Mouse (Mus musculus): ENCODE results near the gene Higd1a.

The Higd1a gene

DNA sequence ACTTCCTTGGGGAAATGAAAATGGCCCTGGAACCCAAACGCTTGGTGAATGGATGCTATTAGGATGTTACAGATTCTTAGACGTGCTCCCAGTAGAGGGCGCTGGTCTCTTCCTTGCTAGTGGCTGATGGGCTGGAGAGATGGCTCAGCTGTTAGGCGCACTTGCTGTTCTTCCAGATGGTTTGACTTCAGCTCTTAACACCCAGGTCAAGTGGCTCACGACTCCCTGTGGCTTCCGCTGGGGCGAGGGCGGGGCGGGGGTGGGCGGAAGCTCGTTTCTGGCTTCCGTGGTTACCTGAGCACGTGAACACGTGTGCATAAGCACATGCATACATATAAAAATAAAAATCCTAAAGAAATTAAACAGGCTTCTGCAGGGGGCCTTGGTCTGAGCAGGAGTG, 22.7 kb upstream of the Higd1a start:
- peak; percentile 64 for DNase-seq (ENCODE audit: low read depth)

DNA sequence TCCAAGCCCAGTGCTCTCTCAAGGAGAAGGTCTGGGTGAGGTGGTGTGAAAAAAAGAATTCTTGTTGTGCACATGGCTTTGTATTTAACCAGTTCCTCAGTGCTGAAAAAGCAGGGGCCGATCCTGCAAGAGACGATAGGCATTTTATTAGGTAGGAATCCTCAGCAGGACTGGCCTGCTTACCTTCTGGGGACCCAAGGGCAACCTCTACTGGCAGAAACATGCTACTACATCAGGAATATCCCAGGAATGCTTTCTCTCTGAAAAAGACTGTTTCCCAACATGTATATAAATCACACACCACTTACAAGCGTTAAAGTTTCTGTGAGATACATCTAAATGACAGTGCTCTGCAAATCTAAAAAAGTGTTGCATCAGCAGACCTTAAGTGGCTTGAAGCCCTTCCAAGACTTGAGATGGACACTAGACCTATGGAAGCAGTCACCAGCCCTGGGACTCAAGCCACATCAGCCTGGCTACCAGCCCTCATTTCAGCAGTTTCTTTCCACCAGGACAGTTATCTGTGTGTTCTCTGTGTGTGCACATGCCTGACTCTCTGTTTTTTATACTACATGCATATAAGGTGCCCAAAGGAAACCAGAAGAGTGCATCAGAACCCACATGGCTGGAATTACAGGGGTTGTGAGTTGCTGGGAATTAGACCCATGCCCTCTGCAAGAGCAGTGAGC, 19.0 kb upstream of the Higd1a start:
- DNase-seq (ENCODE audit: low read depth) = peak; percentile 35

DNA sequence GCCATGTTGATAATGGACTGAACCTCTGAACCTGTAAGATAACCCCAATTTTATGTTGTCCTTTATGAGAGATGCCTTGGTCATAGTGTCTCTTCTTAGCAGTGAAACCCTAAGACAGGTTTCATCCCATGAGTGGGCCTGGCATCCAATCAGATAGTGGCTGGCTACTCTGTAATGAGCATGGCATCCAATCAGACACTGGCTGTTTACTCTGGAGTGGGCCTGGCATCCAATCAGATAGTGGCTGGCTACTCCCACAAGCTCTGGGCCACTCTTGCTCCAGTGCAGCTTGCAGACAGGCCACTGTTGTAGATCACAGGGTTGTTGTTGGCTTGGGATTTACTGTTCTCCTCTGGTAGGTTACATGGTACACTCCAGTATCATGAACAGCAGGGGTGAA, 15.4 kb upstream of the Higd1a start:
- DNase-seq (ENCODE audit: low read depth) = no peak

DNA sequence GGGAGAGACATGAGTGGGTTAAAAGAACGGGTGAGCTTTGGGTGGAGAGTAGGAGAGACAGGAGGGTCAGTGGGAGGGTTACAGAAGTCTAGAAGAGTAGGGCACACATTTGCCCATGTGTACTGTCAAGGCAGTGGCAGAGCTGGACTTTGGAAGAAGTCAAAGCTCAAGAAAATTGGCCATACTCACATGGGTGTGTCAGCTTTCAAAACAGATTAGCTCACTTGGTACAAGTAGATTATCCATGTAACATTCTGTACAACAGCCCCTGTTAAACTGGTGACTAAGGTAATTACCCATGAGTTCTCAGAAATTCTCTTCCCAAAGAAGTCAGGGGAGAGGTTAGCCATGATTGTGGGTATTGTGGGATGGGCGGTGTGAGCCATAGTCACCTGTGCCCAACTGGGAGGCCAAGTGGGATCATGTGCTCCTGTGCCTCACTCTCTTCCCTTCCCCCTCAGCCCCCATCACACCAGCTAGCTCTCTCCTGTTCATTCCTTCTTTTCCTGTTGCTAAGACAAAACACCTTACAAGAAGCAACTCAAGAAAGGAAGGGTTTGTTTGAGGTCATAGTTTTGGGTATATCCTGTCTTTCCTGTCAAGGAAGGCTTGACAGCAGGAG, 14.0 kb upstream of the Higd1a start:
- no peak for DNase-seq (ENCODE audit: low read depth)

DNA sequence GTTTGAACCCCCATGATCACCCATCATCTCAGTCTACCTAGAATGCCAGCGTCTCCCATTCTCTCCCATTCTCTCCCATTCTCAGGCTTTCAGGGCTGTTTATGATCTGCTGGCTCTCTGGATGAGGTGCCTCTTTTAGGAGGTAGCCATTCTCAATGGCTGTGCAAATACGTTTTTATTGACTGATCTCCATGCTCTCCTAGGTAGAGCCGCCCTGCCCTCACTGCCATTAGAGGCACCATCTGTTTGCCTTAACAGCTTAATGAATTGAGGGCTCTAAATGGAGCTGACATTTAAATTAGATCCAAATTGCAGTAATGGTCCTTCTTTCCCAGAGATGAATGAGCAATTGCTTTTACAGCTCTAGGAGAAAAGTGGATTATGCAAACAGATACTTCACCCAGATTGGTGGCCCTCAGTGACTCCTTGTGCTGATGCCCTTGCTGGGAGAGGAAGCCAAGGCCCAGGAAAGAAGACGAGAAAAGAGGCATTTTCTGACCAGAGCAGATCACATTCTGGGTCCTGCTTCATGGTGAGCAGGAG, 11.9 kb upstream of the Higd1a start:
- DNase-seq (ENCODE audit: low read depth) = no peak

DNA sequence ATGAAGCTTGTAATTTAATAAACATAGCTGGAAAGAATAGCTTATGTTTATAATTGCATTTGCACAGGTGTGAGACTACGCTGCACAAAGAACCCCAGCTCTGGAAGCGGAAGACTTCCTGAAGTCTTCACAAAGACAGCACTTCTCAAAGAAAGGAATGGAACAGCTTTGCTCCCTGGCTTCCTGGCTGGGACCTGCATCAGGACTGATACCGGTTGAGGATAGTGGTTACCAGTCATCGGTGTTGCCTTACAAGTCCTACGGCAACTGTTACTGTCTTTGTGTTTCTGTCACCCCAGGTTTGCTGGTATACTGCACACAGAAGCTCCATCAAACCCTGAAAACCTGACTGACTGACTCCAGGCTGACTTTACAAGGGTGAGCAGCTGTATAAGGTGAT, 11.3 kb upstream of the Higd1a start:
- DNase-seq (ENCODE audit: low read depth) = no peak

DNA sequence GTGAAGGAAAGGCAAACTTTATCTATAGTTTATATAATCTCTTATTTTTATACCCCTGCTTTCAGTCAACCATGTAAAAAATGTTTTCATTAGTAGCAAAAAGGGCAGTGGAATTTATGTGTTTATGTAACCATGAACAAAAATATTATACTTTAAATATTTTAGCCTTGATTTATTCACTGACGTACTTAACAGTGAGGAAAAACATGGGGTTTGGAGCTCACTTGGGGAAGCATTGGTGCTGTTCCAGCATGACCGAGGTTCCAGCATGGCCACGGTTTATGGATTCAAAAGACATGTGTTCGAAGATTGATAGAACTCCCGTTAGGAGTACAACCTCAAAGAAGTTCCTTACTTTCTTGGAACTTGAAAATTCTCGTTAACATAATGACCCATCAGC, 10.1 kb upstream of the Higd1a start:
- no peak for DNase-seq (ENCODE audit: low read depth)

DNA sequence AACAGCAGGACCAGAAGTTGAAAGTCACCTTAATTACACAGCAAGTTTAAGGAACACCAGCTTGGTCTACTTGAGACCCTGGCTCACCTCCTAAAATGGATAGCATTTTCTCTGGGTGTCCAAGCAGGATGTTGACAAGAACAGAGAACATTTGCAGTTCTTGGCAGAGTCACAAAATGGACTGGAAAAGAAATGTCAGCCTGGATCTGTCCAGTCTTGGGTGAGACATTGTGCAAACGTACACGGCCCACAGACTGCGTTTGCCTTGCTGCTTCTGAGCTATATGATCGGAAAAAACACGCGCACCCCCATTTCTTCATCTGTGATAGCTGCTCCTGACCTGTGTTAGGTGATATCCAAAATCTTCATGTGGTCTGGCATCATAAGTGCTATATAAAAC, 9.5 kb upstream of the Higd1a start:
- no peak for DNase-seq (ENCODE audit: low read depth)

DNA sequence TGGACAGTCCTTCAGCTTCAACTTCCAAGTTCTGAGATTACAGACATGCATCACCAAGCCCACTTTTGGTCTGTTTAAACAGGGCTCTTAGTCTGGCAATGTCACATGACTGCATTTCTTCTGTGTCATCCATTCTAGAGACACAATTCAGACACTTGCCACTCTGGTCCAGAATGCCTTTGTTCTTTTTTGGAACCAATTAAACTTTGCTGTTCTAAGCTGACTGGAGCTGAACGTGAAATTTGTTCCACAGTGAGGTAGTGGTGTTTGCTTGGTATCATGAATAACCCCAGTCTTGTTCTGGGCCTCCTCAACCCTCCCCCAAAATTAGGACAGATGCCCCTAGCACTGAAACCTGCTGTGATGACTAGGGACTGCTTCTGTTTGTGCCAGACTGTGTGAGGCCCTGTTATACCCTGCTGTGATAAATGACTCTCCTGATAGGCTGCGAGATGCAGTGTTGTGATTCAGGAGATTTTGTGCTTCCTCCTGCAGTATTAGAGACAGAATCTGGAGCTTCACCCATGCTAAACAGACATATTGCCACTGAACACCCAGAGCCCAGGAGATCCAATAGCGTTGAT, 7.4 kb upstream of the Higd1a start:
- DNase-seq (ENCODE audit: low read depth) = no peak

DNA sequence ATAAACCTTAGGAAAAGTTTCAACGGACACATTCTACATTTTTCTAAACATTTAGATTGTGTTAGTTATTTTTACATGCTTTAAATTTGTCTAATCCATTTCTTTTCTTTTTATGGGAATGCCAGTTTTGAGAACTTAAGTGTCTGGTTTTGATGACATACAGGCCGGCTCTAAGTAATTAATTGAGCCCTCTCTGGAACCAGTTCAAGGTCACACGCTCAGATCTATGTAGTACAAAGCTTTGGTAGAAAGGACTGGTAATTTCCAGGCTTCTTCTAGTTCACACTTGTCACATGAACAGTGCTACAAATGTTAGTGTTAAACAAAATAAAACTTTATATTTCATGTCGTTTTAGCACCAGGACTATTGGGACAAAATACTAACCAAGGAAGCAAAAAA, 6.7 kb upstream of the Higd1a start:
- DNase-seq (ENCODE audit: low read depth) = no peak

DNA sequence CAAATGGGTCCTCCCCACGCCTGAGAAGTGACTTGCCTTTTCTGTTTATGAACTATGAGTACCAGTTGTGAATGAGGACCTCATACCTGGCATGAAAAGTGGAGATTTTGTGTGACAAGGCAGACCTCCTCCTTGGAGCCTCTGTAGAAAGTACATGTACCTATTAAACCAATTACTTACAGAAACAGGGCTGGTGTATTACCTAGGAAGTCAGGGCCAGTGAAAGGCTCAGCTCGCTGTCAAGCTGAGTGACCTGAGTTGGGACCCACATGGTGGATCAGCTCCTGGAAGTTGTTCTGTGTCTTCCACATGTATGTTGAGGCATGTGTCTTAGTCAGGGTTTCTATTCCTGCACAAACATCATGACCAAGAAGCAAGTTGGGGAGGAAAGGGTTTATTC, 2.8 kb upstream of the Higd1a start:
- no peak for DNase-seq (ENCODE audit: low read depth)

DNA sequence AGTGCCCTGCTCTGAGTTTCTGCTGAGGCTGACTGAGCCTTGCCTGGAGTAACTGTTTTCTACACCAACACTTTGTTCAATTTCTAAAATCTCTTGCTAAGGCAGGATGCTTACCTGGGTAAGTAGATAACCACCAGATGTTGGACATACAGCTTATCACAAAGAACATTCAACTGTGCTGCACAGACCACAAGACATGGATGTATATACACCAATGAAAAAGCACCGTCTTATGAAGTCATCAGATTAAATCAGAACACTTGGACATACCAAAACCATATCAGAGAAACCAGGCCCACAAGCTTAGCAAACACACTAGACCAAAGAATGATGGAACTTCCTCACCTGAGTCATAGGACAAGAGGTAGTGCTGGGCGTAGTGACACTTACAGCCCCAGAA, 1.2 kb upstream of the Higd1a start:
- no peak for DNase-seq (ENCODE audit: low read depth)

DNA sequence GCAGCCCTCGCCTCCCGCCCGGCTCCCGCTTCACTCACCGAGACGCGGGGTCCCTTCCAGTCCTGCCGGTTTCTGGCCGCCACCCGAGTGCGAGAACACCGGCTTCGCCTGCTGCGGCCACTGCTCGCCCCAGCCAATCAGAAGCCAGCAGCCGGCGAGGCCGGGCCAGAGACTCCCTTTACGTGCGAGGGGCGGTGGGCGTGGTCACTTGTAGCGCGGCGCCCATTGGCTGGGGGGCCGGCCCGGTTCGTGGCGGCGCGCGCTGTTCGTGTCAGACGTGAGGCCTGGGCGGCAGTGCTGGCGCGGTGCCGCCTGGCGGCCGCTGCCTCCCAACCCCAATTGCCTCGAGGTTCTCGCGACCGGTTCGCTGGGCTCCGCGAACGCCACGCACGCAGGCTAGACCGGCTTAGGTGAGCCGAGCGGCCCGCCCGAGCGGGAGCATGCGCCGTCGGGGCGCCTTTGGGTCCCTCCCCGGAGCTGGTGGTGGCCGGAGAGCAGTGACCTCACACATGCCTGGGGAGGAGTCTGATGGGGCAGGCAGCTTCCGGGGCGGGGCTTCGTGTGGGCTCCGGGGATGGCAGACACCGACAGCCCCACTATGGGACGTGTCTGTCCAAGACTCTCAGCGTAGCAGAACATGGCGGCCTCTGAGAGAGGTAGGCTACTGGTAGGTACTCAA, 549 bp downstream of the Higd1a start:
- DNase-seq (ENCODE audit: low read depth) = peak; percentile 97

DNA sequence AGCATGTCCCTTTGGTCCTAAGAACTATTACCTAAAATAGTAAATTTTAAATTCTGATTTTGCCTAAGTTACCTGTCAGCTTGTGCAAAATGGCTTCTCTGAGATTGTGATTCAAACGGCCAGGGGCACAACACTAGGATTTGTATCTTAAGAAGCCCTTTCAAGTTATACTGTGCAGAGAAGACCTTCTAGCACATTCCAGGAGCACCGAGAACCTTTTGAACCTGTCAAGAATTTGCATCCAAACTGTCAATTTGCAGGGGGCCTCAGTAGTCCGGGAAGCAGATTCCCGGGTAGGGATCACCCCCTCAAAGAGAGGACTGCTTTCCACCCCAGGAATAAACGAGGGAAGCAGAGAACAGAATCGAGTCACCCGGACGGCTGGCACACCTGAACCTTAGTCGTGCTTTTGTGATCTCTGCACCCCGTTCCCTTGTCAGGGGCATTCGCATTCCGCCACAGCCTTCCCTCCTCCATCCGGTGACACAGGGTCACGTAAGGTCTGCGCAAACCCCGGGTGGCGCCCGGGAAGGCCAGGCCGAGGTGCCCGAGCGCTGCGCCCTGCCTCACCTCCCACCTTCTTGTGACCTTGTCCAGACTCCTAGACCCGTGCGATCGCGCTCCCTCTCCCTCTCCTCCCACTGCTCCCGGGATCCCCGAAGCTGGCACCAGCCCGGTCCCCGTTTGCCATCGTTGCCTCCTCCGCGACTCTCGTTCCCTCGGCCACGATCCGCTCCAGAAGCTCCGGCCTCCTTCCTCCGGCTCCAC, 1.3 kb downstream of the Higd1a start:
- DNase-seq (ENCODE audit: low read depth) = peak; percentile 72

DNA sequence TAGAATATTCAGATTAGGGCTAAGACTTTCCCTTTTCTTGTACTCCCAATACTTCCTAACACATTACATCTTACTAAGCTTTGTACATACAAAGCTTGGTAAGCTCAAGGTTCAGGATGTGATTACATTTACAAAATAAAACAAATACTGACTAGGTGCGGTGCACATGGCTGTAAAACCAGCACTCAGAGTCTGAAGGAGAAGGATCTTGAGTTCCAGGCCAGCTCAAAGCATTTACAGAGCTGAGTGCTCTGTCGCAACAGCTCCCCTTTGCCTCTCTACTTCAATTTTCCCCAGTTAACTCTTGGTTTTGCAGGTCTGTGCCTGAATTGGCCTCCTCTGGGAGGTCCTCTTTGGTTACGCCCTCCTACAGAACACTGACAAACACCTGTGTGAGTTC, 3.9 kb downstream of the Higd1a start:
- no peak for DNase-seq (ENCODE audit: low read depth)

DNA sequence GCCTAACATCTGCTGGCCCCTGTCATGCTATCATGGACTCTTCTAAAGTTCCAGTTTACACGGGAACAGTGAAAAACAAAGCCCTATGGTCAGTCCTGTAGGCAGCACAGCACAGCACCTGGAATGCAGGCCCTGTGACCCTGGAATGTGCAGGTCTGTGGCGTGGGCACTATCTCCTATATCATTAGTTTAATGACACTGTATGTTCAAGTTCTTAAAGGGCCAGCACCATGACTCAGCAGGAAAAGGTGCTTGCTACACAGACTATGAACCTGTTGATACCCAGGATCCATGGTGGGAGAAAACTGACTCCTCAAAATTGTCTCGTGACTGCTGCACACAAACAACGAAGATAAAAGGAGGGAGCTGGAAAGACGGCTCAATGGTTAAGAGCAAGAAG, 10.3 kb downstream of the Higd1a start:
- DNase-seq (ENCODE audit: low read depth) = no peak

DNA sequence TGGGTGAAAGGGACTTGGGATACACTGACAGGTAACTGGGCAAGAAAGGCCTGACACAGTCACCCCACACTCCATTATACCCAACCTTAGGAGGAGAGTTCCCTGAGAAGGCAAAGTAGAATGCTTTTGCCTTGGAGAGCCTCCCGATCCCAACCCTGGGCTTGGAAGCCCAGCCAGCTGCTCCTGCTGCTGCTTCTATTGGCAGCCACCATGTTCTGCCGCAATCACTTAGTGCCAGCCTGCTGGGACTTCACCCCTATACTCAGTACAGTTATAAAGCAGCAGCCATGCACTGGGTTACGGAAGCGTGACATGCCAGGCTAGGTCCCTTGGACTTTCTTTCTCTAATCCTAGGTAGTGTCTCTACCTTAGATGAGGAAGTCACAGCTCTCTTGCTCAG, 11.0 kb downstream of the Higd1a start:
- no peak for DNase-seq (ENCODE audit: low read depth)

DNA sequence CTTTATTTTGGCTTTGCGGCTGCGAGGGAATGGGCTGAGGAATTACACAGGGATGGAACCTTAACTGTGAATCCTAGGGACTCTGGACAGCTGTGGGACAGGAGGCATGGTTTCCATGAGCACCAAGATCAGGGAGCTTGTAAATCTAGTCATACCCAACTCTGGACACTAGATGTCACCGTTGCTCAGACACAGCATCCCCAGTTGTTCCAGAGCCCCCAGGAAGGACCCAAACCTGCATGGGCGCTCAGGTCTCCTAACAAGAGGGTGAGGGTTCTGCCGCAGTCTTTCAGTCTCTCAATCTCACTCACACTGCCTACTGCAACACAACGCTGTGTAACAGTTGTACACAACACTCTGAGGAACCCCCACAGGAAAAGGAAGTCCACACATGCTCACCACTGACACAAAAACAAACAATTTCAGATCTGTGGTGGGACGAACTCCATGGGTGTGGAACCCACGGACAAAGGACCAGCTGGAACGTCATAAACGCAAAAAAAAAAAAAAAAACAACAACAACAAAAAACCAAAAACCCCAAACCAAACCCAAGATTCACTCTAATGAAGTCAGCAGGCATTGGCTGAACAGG, 11.5 kb downstream of the Higd1a start:
- peak; percentile 75 for DNase-seq (ENCODE audit: low read depth)

DNA sequence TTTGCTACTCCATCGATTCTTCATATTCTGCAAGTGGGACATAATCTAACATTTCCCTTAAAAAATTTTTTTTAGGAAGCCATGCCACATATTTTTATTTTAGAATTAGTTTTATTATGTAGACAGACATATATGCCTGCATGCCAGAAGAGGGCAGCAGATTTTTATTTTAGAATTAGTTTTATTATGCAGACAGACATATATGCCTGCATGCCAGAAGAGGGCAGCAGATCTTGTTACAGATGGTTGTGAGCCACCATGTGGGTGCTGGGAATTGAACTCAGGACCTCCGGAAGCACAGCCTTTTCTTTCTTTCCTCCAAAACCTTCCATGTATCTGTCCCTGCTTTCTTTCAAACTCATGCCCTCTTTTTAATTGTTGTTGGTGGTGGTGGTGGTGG, 15.2 kb downstream of the Higd1a start:
- DNase-seq (ENCODE audit: low read depth) = peak; percentile 41

DNA sequence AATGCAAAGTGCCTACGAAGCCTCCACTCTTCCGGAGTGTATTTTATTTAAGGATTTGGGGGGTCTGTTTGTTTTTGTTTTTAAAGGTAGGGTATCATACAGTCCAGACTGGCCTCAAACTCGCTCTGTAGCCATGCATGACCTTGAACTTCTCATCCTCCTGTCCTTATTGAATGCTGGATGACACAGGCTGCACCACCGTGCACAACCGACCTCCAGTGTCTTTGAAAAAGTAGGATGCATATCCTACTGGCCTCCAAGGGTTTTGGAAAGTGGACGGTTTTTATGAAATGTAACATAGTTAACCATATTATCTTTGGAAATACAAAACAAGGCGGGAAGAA, 18.6 kb downstream of the Higd1a start:
- no peak for DNase-seq (ENCODE audit: low read depth)

DNA sequence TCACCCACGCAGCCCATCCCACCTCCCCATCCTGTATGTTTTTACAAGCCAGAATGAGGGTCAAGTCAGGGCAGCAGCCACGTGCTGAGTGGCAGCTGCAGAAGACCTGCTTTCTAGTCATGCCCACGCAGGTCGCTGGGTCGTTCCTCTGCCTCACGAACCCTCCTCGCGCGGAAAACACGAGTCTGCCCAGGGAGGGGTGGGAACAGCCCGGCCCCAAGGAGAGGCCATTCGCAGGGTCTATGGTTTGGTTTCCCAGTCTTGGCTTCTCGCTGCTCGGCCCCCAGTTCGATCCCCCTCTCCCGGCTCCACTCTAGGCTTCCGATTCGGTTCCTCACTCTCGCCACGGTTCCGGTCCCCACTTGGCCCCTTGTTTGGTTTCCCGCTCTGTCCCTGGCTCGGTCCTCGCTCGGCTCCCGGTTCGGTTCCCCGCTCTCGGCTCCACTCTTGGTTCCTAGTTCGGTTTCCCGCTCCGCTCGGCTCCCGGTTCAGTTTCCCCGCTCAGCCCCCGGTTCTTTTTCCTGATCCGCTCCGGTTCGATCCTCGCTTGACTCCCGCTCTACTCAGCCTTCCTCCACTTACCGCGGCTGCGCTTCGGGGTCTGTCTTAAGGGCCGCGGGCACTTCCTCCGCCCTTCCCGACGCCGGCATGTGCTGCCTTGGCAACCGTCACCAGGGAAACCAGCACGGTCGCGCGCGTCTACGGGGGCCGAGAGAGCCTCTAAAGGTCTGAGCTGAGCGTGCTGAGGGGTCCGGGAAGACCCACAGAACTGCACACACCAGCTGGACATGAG, 19.1 kb downstream of the Higd1a start, which contains the start of gene Ccdc13:
Gene Ccdc13 (minus strand): TSS at position 633 of the 793 bp plus-strand sequence.
- no peak for DNase-seq (ENCODE audit: low read depth)
